Mouse (Mus musculus) MEL (cell line): ENCODE results near the gene Cenpa. TPM values are rescaled to one million over a fixed set of nuclear protein-coding genes. Genes with fewer than 3 reads are reported as not detected.

Source experiments
- DNase-seq: peaks from one replicate; pipeline ENCODE4 v3.0.0; 2011; ENCODE audit warnings: low read depth, low spot score
- H3K27ac ChIP-seq: 2 replicates; pipeline ENCODE4 v1.5.1; 2012; ENCODE audit warnings: low read depth, mild to moderate bottlenecking, control low read depth, low read length, moderate library complexity; ENCODE audit not compliant: control insufficient read depth
- H3K27me3 ChIP-seq, 2 experiments: fragments of 150-350 bp in 1 of 2; sonication (generic) in 1 of 2; 2 replicates each; pipeline ENCODE4 v1.6.1; 2012; ENCODE audit warnings: low read length in 2 of 2, mild to moderate bottlenecking in 2 of 2, improper control_type of control experiment in 1 of 2, moderate library complexity in 1 of 2; ENCODE audit not compliant: insufficient read depth in 2 of 2, control insufficient read depth in 1 of 2
- H3K36me3 ChIP-seq, 2 experiments: 2 replicates each; pipeline ENCODE4 v1.6.1; 2012 to 2014; ENCODE audit warnings: low read length in 2 of 2, improper control_type of control experiment in 1 of 2, inconsistent platforms in 1 of 2, mild to moderate bottlenecking in 1 of 2; ENCODE audit not compliant: insufficient read depth in 2 of 2, control insufficient read depth in 1 of 2
- H3K4me1 ChIP-seq, 2 experiments: fragments of 150-350 bp in 1 of 2; sonication (generic) in 1 of 2; 2 replicates each; pipeline ENCODE4 v1.6.1; 2012; ENCODE audit warnings: low read length in 2 of 2, improper control_type of control experiment in 1 of 2, mild to moderate bottlenecking in 1 of 2; ENCODE audit not compliant: insufficient read depth in 2 of 2, control insufficient read depth in 1 of 2
- H3K4me3 ChIP-seq, 2 experiments: fragments of 150-350 bp in 1 of 2; sonication (generic) in 1 of 2; 2 replicates each; pipeline ENCODE4 v1.5.1; 2012; ENCODE audit warnings: low read depth in 2 of 2, low read length in 2 of 2, mild to moderate bottlenecking in 2 of 2, moderate library complexity in 2 of 2, control low read depth in 1 of 2, improper control_type of control experiment in 1 of 2; ENCODE audit not compliant: control insufficient read depth in 1 of 2, insufficient read depth in 1 of 2
- H3K79me2 ChIP-seq: 2 replicates; pipeline ENCODE4 v1.6.1; 2012; ENCODE audit warnings: mild to moderate bottlenecking, low read length, moderate library complexity; ENCODE audit not compliant: control insufficient read depth, poor library complexity, insufficient read depth
- H3K9ac ChIP-seq: 2 replicates; pipeline ENCODE4 v1.6.1; 2012; ENCODE audit warnings: low read depth, mild to moderate bottlenecking, control low read depth, low read length, moderate library complexity; ENCODE audit not compliant: control insufficient read depth, poor library complexity, severe bottlenecking
- H3K9me3 ChIP-seq: fragments of 150-350 bp; sonication (generic); replicated peaks from 2 replicates; pipeline ENCODE4 v1.6.1; 2012; ENCODE audit warnings: mild to moderate bottlenecking, low read length, improper control_type of control experiment, moderate library complexity; ENCODE audit not compliant: insufficient read depth
- BHLHE40 ChIP-seq: IDR thresholded peaks from 2 replicates; pipeline ENCODE4 v1.6.1; 2012; ENCODE audit warnings: low read depth, mild to moderate bottlenecking, inconsistent platforms, low read length, improper control_type of control experiment, borderline replicate concordance
- CHD1 ChIP-seq: IDR thresholded peaks from 2 replicates; pipeline ENCODE4 v1.6.1; 2012; ENCODE audit warnings: low read depth, mild to moderate bottlenecking, inconsistent platforms, low read length, improper control_type of control experiment
- HCFC1 ChIP-seq: IDR thresholded peaks from 2 replicates; pipeline ENCODE4 v1.6.1; 2012; ENCODE audit warnings: low read depth, mild to moderate bottlenecking, inconsistent platforms, low read length, improper control_type of control experiment, moderate library complexity
- JUND ChIP-seq: IDR thresholded peaks from 2 replicates; pipeline ENCODE4 v1.6.1; 2011; ENCODE audit warnings: low read depth, mild to moderate bottlenecking, improper control_type of control experiment, low read length
- KAT2A ChIP-seq: conservative IDR thresholded peaks from 2 replicates; pipeline ENCODE4 v1.6.1; 2012; ENCODE audit warnings: low read depth, low read length, improper control_type of control experiment, inconsistent platforms
- MAFK ChIP-seq: IDR thresholded peaks from 2 replicates; pipeline ENCODE4 v1.6.1; 2011; ENCODE audit warnings: low read depth, mild to moderate bottlenecking, low read length, improper control_type of control experiment, borderline replicate concordance
- MAZ ChIP-seq: IDR thresholded peaks from 2 replicates; pipeline ENCODE4 v1.6.1; 2012; ENCODE audit warnings: low read depth, mild to moderate bottlenecking, inconsistent platforms, low read length, improper control_type of control experiment
- MYC ChIP-seq: IDR thresholded peaks from 2 replicates; pipeline ENCODE4 v1.6.1; 2011; ENCODE audit warnings: low read depth, mild to moderate bottlenecking, low read length, improper control_type of control experiment, moderate library complexity
- NELFE ChIP-seq: IDR thresholded peaks from 2 replicates; pipeline ENCODE4 v1.6.1; 2011; ENCODE audit warnings: low read depth, low read length, improper control_type of control experiment
- POLR2A ChIP-seq, 2 experiments: IDR thresholded peaks; 2 replicates each; pipeline ENCODE4 v1.6.1; 2011 to 2012; ENCODE audit warnings: low read length in 2 of 2, mild to moderate bottlenecking in 2 of 2, control low read depth in 1 of 2, improper control_type of control experiment in 1 of 2, low read depth in 1 of 2, moderate library complexity in 1 of 2; ENCODE audit not compliant: control insufficient read depth in 1 of 2, insufficient read depth in 1 of 2, poor library complexity in 1 of 2
- POLR2AphosphoS2 ChIP-seq: IDR thresholded peaks from 2 replicates; pipeline ENCODE4 v1.6.1; 2011; ENCODE audit warnings: low read length, improper control_type of control experiment
- POLR2AphosphoS5 ChIP-seq: IDR thresholded peaks from 2 replicates; pipeline ENCODE4 v1.6.1; 2012; ENCODE audit warnings: low read depth, borderline replicate concordance, mild to moderate bottlenecking, inconsistent platforms, low read length, moderate library complexity, mixed read lengths
- RAD21 ChIP-seq: IDR thresholded peaks from 2 replicates; pipeline ENCODE4 v1.6.1; 2011; ENCODE audit warnings: mild to moderate bottlenecking, low read depth, low read length, improper control_type of control experiment
- SMC3 ChIP-seq: IDR thresholded peaks from 2 replicates; pipeline ENCODE4 v1.6.1; 2011; ENCODE audit warnings: low read depth, low read length, improper control_type of control experiment
- TAL1 ChIP-seq: IDR thresholded peaks from 2 replicates; pipeline ENCODE4 v1.6.1; 2012; ENCODE audit warnings: mild to moderate bottlenecking, inconsistent platforms, low read length, moderate library complexity, mixed read lengths
- TBP ChIP-seq: IDR thresholded peaks from 2 replicates; pipeline ENCODE4 v1.8.0; 2011; ENCODE audit warnings: low read depth, low read length, improper control_type of control experiment
- TCF12 ChIP-seq: IDR thresholded peaks from 2 replicates; pipeline ENCODE4 v1.6.1; 2014; ENCODE audit warnings: low read depth, mild to moderate bottlenecking, inconsistent platforms, low read length, improper control_type of control experiment, moderate library complexity
- UBTF ChIP-seq: IDR thresholded peaks from 2 replicates; pipeline ENCODE4 v1.6.1; 2012; ENCODE audit warnings: low read depth, mild to moderate bottlenecking, inconsistent platforms, low read length, improper control_type of control experiment, moderate library complexity, borderline replicate concordance; ENCODE audit not compliant: insufficient read depth
- USF1 ChIP-seq: IDR thresholded peaks from 2 replicates; pipeline ENCODE4 v1.6.1; 2014; ENCODE audit warnings: low read depth, mild to moderate bottlenecking, inconsistent platforms, low read length, improper control_type of control experiment, moderate library complexity
- USF2 ChIP-seq, 2 experiments: IDR thresholded peaks; 2 replicates each; pipeline ENCODE4 v1.6.1; 2011 to 2012; ENCODE audit warnings: improper control_type of control experiment in 2 of 2, low read length in 2 of 2, borderline replicate concordance in 1 of 2, inconsistent platforms in 1 of 2, low read depth in 1 of 2, mild to moderate bottlenecking in 1 of 2; ENCODE audit not compliant: insufficient read depth in 1 of 2
- ZC3H11A ChIP-seq: IDR thresholded peaks from 2 replicates; pipeline ENCODE4 v1.6.1; 2012; ENCODE audit warnings: low read depth, mild to moderate bottlenecking, inconsistent platforms, low read length, improper control_type of control experiment
- ZKSCAN1 ChIP-seq: IDR thresholded peaks from 2 replicates; pipeline ENCODE4 v1.6.1; 2012; ENCODE audit warnings: low read depth, mild to moderate bottlenecking, inconsistent platforms, low read length, improper control_type of control experiment, moderate library complexity
- ZNF384 ChIP-seq: IDR thresholded peaks from 2 replicates; pipeline ENCODE4 v1.6.1; 2012; ENCODE audit warnings: low read depth, mild to moderate bottlenecking, inconsistent platforms, low read length, improper control_type of control experiment
- polyA plus RNA-seq, 2 experiments: library from polyadenylated mRNA; stranded (reverse) in 1 of 2; unstranded in 1 of 2; fragments of >175 nt in 1 of 2; fragments of >200 nt in 1 of 2; gene quantifications; 2 replicates each; pipeline versions ENCODE4 v1.2.1 to v1.2.4; 2012; ENCODE audit warnings: low replicate concordance in 2 of 2, low read depth in 1 of 2; ENCODE audit not compliant: insufficient read length in 2 of 2, insufficient read depth in 1 of 2, missing spikeins in 1 of 2
- total RNA-seq: library from RNA; depleted of rRNA; stranded (reverse); fragments of 300-350 nt; gene quantifications from 2 replicates; pipeline ENCODE4 v1.2.3, GENCODE M21; 2012

Cenpa gene
- total and polyA plus RNA-seq, 3 experiments: 100 to 566 (median 341) TPM

DNA sequence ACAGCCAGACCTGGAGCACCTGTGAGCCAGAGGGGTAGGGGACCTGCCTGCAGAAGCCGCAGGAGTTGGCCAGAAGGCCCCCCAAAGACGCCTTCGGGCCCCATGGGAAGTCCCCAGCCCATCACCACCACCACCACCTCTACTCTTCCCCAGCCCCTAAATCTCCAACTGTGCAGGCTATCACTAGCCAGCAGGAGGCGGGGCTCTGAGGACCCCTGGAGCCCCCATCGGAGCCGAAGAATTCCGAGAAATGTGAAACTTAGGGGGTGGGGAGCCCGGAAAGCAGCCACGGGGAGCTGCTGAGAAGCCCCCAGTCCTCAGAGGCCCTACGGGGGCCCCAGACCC, 43.8 kb upstream of the Cenpa start:
- Histone ChIP-seq H3K27ac (no peak overlapping the region), H3K79me2 (no peaks in the 10 kb centered on the region), H3K36me3 (no peaks in the 10 kb centered on the region), H3K4me3 (no peak overlapping the region), H3K4me1 (peaks cover 0 to 8% of the 10 kb centered on the region in 2 experiments; a peak in 1 of 4 replicates), H3K9ac (no peak overlapping the region), H3K9me3 (no peaks in the 10 kb centered on the region), H3K27me3 (no peaks in the 10 kb centered on the region; a peak in 2 of 4 replicates)
- TF ChIP-seq MAFK (no peak), CHD1 (no peak), RAD21 (no peak), ZC3H11A (no peak), TBP (no peak), MYC (no peak), USF2 (IDR thresholded peaks at IDR 0.05; ENCODE audit: borderline replicate concordance in 1 of 2, insufficient read depth in 1 of 2, low read depth in 1 of 2, low read length in 2 of 2) (no peak), ZKSCAN1 (no peak), POLR2A (IDR thresholded peaks at IDR 0.05; ENCODE audit: control insufficient read depth in 1 of 2, insufficient read depth in 1 of 2, low read depth in 1 of 2, low read length in 2 of 2, poor library complexity in 1 of 2) (no peak)
- DNase-seq: no peak

DNA sequence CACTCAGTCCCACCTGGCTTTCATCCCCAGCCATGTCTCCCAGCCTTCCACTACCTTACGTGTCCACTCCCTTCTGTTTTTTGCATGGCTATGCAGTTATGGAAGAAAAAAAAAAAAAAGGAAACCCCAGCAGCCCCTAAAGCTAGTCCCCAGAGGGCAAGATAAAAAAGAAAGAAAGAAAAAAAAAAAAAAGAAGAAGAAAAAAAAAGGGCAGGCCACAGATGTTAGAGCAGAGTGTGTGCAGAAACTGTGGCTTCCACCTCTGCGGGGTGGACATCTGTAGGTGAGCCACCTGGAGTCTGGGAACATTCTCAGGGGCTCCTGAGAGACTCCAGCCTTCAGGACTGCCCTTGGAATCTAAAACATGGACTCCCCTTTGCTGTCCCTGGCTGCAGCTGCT, 43.2 kb upstream of the Cenpa start:
- Histone ChIP-seq H3K9ac (no peak overlapping the region), H3K27ac (no peak overlapping the region), H3K4me1 (peaks cover 0 to 4% of the 10 kb centered on the region in 2 experiments; a peak in 1 of 4 replicates)
- TF ChIP-seq USF1 (no peak), ZNF384 (peak; percentile 64), ZKSCAN1 (no peak), USF2 (IDR thresholded peaks at IDR 0.05; ENCODE audit: borderline replicate concordance in 1 of 2, insufficient read depth in 1 of 2, low read depth in 1 of 2, low read length in 2 of 2) (no peak)
- TF ChIP-seq, all 39 proteins: peak for 1
- Histone ChIP-seq H3K27me3 (peaks cover 0 to 1% of the 10 kb centered on the region in 2 experiments; a peak in 3 of 4 replicates), H3K9me3 (no peaks in the 10 kb centered on the region), H3K79me2 (no peaks in the 10 kb centered on the region), H3K4me3 (no peak overlapping the region), H3K36me3 (no peaks in the 10 kb centered on the region)
- no peak for DNase-seq

DNA sequence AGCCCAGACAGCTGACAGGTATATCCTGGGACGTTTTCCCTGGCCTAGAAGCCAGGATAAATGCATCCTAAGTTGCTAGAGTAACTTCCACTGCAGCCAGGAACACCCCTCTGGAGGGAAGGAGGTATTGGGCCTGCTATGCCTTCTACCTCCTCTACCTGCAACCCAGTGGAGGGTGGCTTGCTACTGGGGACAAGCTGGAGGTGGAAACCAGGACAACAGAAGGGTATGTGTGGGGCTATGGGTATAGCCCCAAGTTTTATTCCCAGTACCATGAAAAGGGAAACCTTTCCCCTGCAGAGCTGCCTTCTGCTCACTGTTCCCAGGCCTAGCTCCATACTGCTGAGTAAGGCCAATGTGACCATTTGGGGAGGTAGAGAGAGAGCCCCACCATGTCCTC, 42.3 kb upstream of the Cenpa start:
- DNase-seq: no peak
- Histone ChIP-seq H3K4me1 (peaks cover 0 to 4% of the 10 kb centered on the region in 2 experiments; a peak in 1 of 4 replicates), H3K9ac (no peak overlapping the region), H3K27me3 (peaks cover 0 to 6% of the 10 kb centered on the region in 2 experiments; a peak in 3 of 4 replicates), H3K9me3 (no peaks in the 10 kb centered on the region), H3K27ac (no peak overlapping the region), H3K79me2 (no peaks in the 10 kb centered on the region), H3K4me3 (no peak overlapping the region), H3K36me3 (no peaks in the 10 kb centered on the region)
- TF ChIP-seq CHD1: no peak
- TF ChIP-seq UBTF: no peak
- TF ChIP-seq MAZ: no peak
- TF ChIP-seq ZNF384: no peak
- TF ChIP-seq POLR2AphosphoS2: no peak
- TF ChIP-seq TCF12: no peak
- no peak for TF ChIP-seq NELFE
- no peak for TF ChIP-seq BHLHE40
- TF ChIP-seq HCFC1: no peak
- TF ChIP-seq POLR2AphosphoS5: no peak
- TF ChIP-seq SMC3: no peak
- no peak for TF ChIP-seq KAT2A
- TF ChIP-seq TAL1: no peak
- no peak for TF ChIP-seq JUND
